Mouse (Mus musculus) embryonic fibroblast, embryonic 13.5 days (primary cell): ENCODE measurements at regions not wholly inside any gene's neighbourhood (a gene's known extent, or its start where the extent isn't known, plus 50 kb on each side); places are given as distances from the start of the nearest gene placed in this dataset.

ENCODE experiments used
- CTCF ChIP-seq: IDR thresholded peaks from 2 replicates; pipeline ENCODE4 v1.5.1; 2011; ENCODE audit warnings: mild to moderate bottlenecking, control low read depth, low read length, moderate library complexity, borderline replicate concordance; ENCODE audit not compliant: insufficient read depth
- POLR2A ChIP-seq: IDR thresholded peaks from 2 replicates; pipeline ENCODE4 v1.6.1; 2011; ENCODE audit warnings: low read depth, mild to moderate bottlenecking, control low read depth, low read length, moderate library complexity

GRCm38 (mm10) chr1:23268062-23268461 is 129.5 kb downstream of the Ogfrl1 start:
- no peak for TF ChIP-seq CTCF
- TF ChIP-seq POLR2A: no peak
